Mouse (Mus musculus) layer of hippocampus, postnatal 25 days (tissue): ENCODE measurements at regions not wholly inside any gene's neighbourhood (a gene's known extent, or its start where the extent isn't known, plus 50 kb on each side); places are given as distances from the start of the nearest gene placed in this dataset.

Experiments
- DNase-seq, 2 experiments: peaks; one replicate each; pipeline ENCODE4 v3.0.0; 2022; ENCODE audit warnings: mixed read lengths in 2 of 2, low spot score in 1 of 2; ENCODE audit errors: extremely low spot score in 1 of 2

DNA sequence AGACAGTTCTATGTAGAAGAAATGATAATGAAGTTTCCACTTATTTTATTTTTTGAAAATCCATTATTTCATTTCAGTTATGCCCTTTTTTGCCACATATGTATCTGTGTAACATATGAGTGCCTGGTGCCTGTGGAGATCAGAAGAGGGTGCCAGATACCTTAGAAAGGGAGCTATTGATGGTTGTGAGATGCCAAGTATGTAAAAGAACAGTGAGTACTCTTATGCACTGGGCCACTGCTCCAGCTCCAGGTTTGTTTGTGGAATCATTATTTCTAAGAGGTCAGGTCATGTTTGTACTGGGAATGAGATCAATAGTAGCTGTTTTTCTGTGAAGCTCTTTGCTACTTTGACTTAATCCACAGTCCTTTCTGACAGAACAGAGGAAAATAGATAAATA is 68.1 kb downstream of the Cenpw start:
- DNase-seq = no peak

DNA sequence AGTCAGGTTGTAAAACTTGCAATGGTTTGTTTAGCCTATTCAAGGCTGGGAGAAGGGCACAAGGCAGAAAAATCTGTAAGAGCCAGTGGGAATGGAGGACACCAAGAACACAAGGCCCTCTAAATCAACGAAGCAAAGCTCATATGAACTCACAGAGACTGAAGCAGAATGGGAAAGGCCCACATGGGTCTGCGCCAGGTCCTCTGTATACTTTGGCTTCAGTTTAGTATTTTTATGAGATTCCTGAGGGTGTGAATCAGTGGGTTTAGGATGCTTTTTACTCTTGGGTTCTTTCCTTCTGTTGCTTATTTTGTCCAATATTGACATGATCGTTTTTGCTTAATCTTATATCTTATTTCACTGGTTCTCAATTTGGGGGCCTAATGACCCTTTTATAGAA is 90.0 kb downstream of the Cenpw start:
- DNase-seq = no peak

DNA sequence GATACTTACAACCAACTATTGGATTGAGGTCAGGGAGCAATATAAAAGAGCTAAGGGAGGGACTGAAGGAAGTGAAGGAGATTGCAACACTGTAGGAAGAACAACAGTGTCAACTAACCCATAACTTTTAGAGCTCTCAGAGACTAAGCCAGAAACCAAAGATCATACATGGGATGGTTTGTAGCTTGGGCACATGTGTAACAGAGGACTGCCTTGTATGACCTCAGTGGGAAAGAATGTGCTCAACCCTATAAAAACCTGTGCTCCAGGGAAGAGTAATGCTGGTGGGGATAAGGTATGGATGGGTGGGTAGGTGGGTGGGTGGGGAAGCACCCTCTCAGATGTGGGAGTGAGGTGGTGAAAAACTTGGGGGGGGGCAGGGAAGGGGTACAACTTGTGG is 97.9 kb downstream of the Cenpw start:
- DNase-seq = no peak

DNA sequence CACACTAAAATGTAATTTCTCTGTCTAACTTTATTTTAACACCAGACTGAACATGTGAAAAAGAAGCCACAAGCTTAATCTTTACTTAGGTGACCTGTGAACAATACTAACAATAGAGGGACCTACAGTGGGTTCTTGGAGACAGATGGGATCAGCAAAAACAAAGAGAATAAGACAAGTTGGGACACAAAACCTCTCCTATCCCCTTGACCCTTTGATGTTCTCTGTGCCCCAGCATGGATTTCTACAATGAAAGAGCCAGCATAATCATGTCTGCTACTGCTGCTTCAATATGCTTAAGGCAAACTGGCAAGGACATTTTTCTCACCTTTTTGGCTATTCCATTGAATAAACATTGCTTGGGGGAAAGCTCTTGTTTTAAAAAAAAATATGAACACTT is 105.8 kb downstream of the Cenpw start:
- no peak for DNase-seq

DNA sequence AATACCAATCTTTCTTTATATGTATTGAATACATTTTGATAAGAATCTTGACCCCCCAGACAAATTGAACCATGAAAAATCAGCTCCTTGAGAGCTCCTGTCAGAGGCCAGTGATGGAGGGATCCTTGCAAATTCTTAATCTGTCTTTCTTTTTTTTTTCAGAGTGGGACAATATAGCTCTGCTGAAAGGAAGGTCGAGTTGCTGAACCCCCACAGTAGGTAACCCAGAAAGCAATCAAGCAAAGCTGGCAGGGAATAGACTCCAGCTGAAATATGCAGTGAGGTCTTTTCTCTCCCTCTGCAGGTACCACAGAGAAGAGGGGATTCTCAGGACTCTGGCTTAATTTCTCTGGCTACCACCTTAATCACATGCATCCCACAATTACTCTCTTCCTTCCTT is 108.8 kb downstream of the Cenpw start:
- DNase-seq = no peak

DNA sequence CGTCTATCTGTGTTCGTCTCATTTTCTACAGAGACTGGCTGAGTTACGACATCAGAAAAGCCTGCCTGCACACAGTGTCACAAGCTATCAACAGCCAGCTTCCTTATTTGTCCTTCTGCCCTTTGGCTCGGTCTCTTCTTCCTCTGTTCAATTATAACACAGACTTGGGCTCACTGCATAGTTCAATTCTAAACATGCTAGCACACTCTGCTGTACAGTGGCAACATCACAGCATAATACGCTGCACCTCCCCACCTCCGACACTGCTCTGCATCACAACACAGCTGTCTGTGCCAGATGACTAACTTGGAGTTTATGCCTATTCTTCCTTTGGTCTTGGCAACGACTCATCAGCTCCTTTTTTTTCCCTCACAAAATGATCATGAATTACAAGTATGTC is 111.0 kb downstream of the Cenpw start:
- DNase-seq = peak; percentile 11 to 17

DNA sequence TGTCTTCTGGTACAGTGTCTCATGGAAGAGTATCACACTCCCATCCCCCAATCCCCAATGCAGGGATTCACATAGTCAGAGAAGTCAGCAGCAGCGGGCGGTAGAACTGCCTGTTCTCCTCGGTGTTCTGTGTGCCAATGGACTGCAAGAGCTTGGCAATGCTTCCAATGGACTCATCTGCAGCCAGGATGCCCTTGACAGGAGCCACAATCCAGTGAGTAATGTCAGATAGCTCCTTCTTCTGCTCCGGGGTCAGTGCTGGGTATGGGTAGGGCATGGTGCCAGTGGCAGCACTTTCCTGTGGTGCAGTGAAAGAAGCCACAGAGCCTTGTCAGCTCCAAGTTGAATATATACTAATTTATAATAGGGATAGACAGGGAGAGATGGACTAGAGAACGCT is 115.3 kb downstream of the Cenpw start:
- DNase-seq = no peak

DNA sequence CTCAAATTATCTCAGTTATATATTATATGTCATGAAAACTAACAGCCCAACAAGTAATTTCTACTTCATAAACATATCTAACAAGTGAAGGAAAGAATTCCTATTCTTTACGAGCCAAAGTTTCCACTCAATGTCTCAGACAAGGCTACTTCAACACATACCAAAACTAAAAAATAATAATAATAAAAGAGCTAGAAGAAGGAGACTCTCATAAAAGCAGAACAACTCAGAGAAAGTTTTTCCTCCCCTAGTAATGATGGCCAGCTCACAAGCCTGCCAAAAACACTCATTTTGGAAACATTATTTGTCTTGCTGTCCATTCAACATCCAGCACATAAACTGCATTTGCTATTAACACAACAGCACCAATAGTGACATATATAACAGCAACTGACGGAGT is 133.7 kb downstream of the Cenpw start:
- DNase-seq = no peak

DNA sequence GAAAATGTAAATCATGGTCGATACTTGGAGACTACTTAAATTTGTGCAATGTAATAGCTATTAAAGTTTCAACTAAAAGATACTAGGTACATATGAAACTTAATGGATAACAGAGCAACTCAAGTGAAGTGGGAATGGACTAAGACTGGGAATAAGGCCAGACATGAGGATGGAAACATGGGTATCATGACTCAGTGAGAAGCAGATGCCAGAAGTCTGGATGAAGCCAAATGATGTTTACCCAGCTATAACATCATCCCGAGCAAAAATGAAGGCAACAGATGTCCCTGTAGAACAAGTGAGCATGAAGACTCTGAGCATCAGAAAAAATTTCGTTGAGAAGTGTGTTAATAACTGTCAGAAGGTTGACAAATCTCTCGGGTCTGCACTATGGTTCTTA is 169.7 kb downstream of the Cenpw start:
- DNase-seq = no peak

DNA sequence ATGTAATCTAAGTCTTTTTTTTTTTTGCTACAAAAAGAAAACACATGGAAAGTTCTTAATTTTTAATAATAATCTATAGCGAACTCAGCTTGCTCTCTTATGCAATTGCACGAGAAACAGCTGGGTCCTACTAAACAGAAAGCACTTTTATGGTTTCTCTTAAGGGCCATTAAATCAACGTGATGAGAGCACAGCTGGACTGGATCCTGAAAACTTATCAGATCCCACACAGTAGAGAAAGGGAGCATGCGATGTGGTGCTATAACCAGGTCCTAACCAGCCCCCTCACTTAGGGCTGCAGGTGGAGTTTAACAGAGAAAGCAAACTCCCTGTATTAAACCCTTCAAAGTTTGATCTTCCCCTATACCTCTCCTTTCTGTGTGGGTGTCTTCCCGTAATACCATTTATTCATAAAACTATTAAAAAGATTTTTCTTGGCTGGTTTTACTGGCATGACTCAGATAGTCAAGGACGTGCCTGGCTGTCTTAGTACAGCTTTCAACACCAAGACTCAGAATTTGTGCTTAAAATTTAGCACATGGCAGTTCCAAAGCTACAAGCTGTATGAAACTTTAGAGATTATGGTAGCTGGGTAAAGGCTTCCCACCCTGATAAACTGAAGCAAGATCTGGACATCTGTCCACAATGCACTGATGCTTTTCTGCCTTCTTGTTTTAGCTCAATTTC is 197.3 kb downstream of the Cenpw start:
- no peak for DNase-seq

DNA sequence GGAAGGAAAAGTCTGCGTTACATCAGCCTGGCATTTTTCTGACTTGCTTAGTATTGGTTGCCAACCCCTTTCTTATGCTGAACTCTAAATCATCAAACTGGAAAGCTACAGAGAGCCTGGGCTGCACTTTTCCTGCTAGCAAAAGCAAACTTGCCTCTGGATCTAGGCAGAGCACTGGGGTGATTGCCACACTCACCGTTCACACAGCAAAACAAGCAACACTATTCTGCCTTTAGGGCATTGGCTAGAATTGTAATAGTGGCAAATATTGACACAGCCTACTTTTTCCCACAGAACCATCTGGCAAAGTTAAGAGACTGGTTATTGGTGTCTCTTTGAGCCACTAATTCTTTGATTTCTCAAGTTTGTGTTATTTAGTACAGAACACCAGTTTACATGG is 199.5 kb downstream of the Cenpw start:
- no peak for DNase-seq

DNA sequence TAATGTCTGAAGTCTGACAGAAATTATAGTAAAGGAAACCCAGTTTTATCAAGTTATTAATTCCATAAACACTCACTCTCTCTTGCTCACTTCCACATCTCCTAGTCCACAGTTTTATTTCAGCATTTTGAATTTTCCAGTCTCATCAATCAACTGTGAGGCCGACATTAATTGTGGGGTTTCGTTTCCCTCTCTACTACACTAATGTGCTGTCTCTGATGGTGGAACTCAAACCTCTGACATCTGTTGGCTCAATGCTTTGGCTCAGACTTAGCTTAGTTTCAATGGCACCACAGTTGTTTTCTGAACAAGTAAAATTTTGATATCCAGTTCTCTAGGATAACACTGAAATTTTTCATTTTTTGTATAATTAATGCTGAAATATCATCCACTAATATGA is 218.8 kb downstream of the Cenpw start:
- DNase-seq = no peak
